Mouse (Mus musculus): ENCODE results near the gene Agbl4.

DNA sequence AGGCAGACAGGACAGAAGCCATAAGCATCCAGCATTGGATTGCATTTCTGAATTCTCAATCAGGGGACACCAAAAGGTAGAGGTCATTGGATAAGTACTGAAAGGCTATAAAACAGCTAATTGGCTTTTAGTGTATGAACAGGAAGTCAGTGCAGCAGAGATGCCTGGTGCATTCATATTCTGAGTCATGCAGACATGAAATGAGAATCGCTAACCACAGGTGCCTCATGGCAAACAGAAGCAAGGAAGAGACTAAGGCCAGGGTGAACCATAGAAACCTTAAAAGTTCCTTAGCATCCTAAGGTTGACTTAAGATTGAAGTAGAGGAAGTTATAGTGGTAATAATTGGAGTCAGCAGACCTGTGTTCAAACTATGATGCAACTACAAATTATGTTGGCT, 687.9 kb downstream of the Agbl4 start:
- TF ChIP-seq SMC3 (IDR thresholded peaks at IDR 0.05; ENCODE audit: low read depth, low read length) = no peak
- TF ChIP-seq CTCF (IDR thresholded peaks at IDR 0.05 in 2 of 3, conservative IDR thresholded peaks at IDR 0.05 in 1 of 3; ENCODE audit: control insufficient read depth in 1 of 3, insufficient read depth in 1 of 3, low read depth in 2 of 3, low read length in 3 of 3, poor library complexity in 1 of 3, severe bottlenecking in 1 of 3) = no peak
- TF ChIP-seq POLR2A (IDR thresholded peaks at IDR 0.05; ENCODE audit: control insufficient read depth in 1 of 2, insufficient read depth in 1 of 2, low read depth in 1 of 2, low read length in 2 of 2, poor library complexity in 1 of 2) = no peak
- no peak for TF ChIP-seq TAL1 (IDR thresholded peaks at IDR 0.05; ENCODE audit: low read length)
- no peak for TF ChIP-seq ZMIZ1 (IDR thresholded peaks at IDR 0.05; ENCODE audit: low read depth, low read length)
- TF ChIP-seq ZNF384 (IDR thresholded peaks at IDR 0.05; ENCODE audit: low read depth, low read length) = no peak
